Mouse (Mus musculus) neural tube, embryonic 15.5 days (tissue): ENCODE results near the gene Megf6. TPM values are rescaled to one million over a fixed set of nuclear protein-coding genes. Genes with fewer than 3 reads are reported as not detected.

Experiments used
- ATAC-seq: fragments of 200-750 bp; cut with Nextera tagmentation; 2 replicates; pipeline ENCODE4 v1.8.0; 2017; ENCODE audit warnings: mild to moderate bottlenecking, moderate TSS enrichment, moderate library complexity; ENCODE audit not compliant: low FRiP score
- H3K27ac ChIP-seq: fragments of 300-500 bp; sonication (generic); replicated peaks from 2 replicates; pipeline ENCODE4 v1.5.1; 2015; ENCODE audit warnings: mild to moderate bottlenecking, inconsistent platforms
- H3K27me3 ChIP-seq: fragments of 300-500 bp; sonication (generic); replicated peaks from 2 replicates; pipeline ENCODE4 v1.6.1; 2015; ENCODE audit warnings: inconsistent platforms
- H3K36me3 ChIP-seq: fragments of 300-500 bp; sonication (generic); 2 replicates; pipeline ENCODE4 v1.6.1; 2015; ENCODE audit warnings: inconsistent platforms
- H3K4me1 ChIP-seq: fragments of 300-500 bp; sonication (generic); 2 replicates; pipeline ENCODE4 v1.6.1; 2015; ENCODE audit warnings: inconsistent platforms
- H3K4me2 ChIP-seq: fragments of 300-500 bp; sonication (generic); 2 replicates; pipeline ENCODE4 v1.6.1; 2015; ENCODE audit warnings: inconsistent platforms, mild to moderate bottlenecking, moderate library complexity
- H3K4me3 ChIP-seq: fragments of 300-500 bp; sonication (generic); replicated peaks from 2 replicates; pipeline ENCODE4 v1.5.1; 2015; ENCODE audit warnings: mild to moderate bottlenecking, inconsistent platforms
- H3K9ac ChIP-seq: fragments of 300-500 bp; sonication (generic); replicated peaks from 2 replicates; pipeline ENCODE4 v1.6.1; 2015; ENCODE audit warnings: mild to moderate bottlenecking, inconsistent platforms
- H3K9me3 ChIP-seq: fragments of 300-500 bp; sonication (generic); replicated peaks from 2 replicates; pipeline ENCODE4 v1.6.1; 2016; ENCODE audit warnings: inconsistent platforms
- WGBS: fragments of 180-500 bp; shearing (Covaris S2); methylation state at CpG from one replicate; pipeline ENCODE4 v1.1.7; 2015; ENCODE audit warnings: mixed read lengths; 5-methylcytosine and 5-hydroxymethylcytosine counted together
- polyA plus RNA-seq: library from polyadenylated mRNA; unstranded; fragments of >200 nt; fragmentation: Nextera tagmentation; extraction: Ambion mirVana; gene quantifications from 2 replicates; pipeline ENCODE4 v1.2.1, GENCODE M21; 2015

Gene Megf6
- 10.7 and 11.7 TPM in 2 replicates for polyA plus RNA-seq

- Histone ChIP-seq H3K4me3 (peak within 1 kb of the TSS; percentile 49), H3K9me3 (no peaks in the 10 kb centered on the region), H3K4me2 (peak within 1 kb of the TSS; percentile 97), H3K4me1 (peaks cover 31% of the 10 kb centered on the region), H3K27ac (no peak within 1 kb of the TSS; the same call in none of the 2 replicates), H3K36me3 (no peaks in the 10 kb centered on the region), H3K9ac (peak within 1 kb of the TSS; percentile 34; the same call in 1 of the 2 replicates), H3K27me3 (peaks cover 51% of the 10 kb centered on the region)
- under 1% methylated on average over 58 of the region's 61 CpGs for WGBS
- no peak for ATAC-seq
Observed at GRCm38 (mm10) chr4:154170506-154171150, at the start of gene Megf6. Megf6 (plus strand) TSS chr4:154170730.

- ATAC-seq = no peak
- Histone ChIP-seq H3K4me3 (no peak overlapping the region), H3K27me3 (peaks cover 11% of the 10 kb centered on the region; the same call in 1 of the 2 replicates), H3K36me3 (no peaks in the 10 kb centered on the region), H3K4me2 (no peak overlapping the region), H3K9me3 (no peaks in the 10 kb centered on the region), H3K27ac (no peak overlapping the region), H3K4me1 (no peaks in the 10 kb centered on the region), H3K9ac (no peak overlapping the region)
- WGBS = 79% methylated on average over 11 of the region's 11 CpGs
Observed at GRCm38 (mm10) chr4:154121800-154122199, 48.7 kb upstream of the Megf6 start.

GRCm38 (mm10) chr4:154122374-154122773, 48.2 kb upstream of the Megf6 start:
- no peak overlapping the region for H3K27ac ChIP-seq
- 67% methylated on average over 7 of the region's 7 CpGs for WGBS
- no peaks in the 10 kb centered on the region for H3K9me3 ChIP-seq
- ATAC-seq = no peak
- no peak overlapping the region for H3K9ac ChIP-seq
- no peaks in the 10 kb centered on the region for H3K4me1 ChIP-seq
- no peak overlapping the region for H3K4me3 ChIP-seq
- no peaks in the 10 kb centered on the region for H3K36me3 ChIP-seq
- H3K27me3 ChIP-seq = peaks cover 12% of the 10 kb centered on the region; the same call in 1 of the 2 replicates
- H3K4me2 ChIP-seq = no peak overlapping the region

- Histone ChIP-seq H3K9me3 (no peaks in the 10 kb centered on the region), H3K4me1 (no peaks in the 10 kb centered on the region), H3K27me3 (peaks cover 12% of the 10 kb centered on the region; the same call in 1 of the 2 replicates), H3K4me3 (no peak overlapping the region), H3K9ac (no peak overlapping the region), H3K4me2 (no peak overlapping the region), H3K27ac (no peak overlapping the region), H3K36me3 (no peaks in the 10 kb centered on the region)
- 85% methylated on average over 6 of the region's 6 CpGs for WGBS
- no peak for ATAC-seq
Observed at GRCm38 (mm10) chr4:154123553-154123952, 47.0 kb upstream of the Megf6 start.

- Histone ChIP-seq H3K27me3 (peaks cover 12% of the 10 kb centered on the region; the same call in 1 of the 2 replicates), H3K27ac (no peak overlapping the region), H3K4me2 (no peak overlapping the region), H3K9me3 (no peaks in the 10 kb centered on the region), H3K9ac (no peak overlapping the region), H3K4me3 (no peak overlapping the region), H3K4me1 (no peaks in the 10 kb centered on the region), H3K36me3 (no peaks in the 10 kb centered on the region)
- 64% methylated on average over 5 of the region's 5 CpGs for WGBS
- no peak for ATAC-seq
Observed at GRCm38 (mm10) chr4:154125202-154125601, 45.3 kb upstream of the Megf6 start.

- no peak overlapping the region for H3K9ac ChIP-seq
- no peak overlapping the region for H3K4me3 ChIP-seq
- ATAC-seq = no peak
- H3K4me2 ChIP-seq = no peak overlapping the region
- peaks cover 12% of the 10 kb centered on the region; the same call in 1 of the 2 replicates for H3K27me3 ChIP-seq
- H3K36me3 ChIP-seq = no peaks in the 10 kb centered on the region
- no peaks in the 10 kb centered on the region for H3K4me1 ChIP-seq
- H3K9me3 ChIP-seq = no peaks in the 10 kb centered on the region
- WGBS = 77% methylated on average over 3 of the region's 3 CpGs
- H3K27ac ChIP-seq = no peak overlapping the region
Observed at GRCm38 (mm10) chr4:154127273-154127672, 43.3 kb upstream of the Megf6 start.

- no peaks in the 10 kb centered on the region for H3K36me3 ChIP-seq
- H3K27me3 ChIP-seq = peaks cover 25% of the 10 kb centered on the region
- no peak overlapping the region for H3K9ac ChIP-seq
- no peak overlapping the region for H3K4me2 ChIP-seq
- no peaks in the 10 kb centered on the region for H3K4me1 ChIP-seq
- no peak for ATAC-seq
- no peak overlapping the region for H3K4me3 ChIP-seq
- no peak overlapping the region for H3K27ac ChIP-seq
- no peaks in the 10 kb centered on the region for H3K9me3 ChIP-seq
Observed at GRCm38 (mm10) chr4:154129950-154130349, 40.6 kb upstream of the Megf6 start.

- Histone ChIP-seq H3K36me3 (no peaks in the 10 kb centered on the region), H3K27me3 (peaks cover 38% of the 10 kb centered on the region), H3K9ac (no peak overlapping the region), H3K27ac (no peak overlapping the region), H3K4me2 (no peak overlapping the region), H3K9me3 (no peaks in the 10 kb centered on the region), H3K4me1 (no peaks in the 10 kb centered on the region), H3K4me3 (no peak overlapping the region)
- ATAC-seq = no peak
- 86% methylated on average over 4 of the region's 4 CpGs for WGBS
Observed at GRCm38 (mm10) chr4:154131894-154132293, 38.6 kb upstream of the Megf6 start.

- Histone ChIP-seq H3K4me2 (no peak overlapping the region), H3K27ac (no peak overlapping the region), H3K4me1 (peaks cover 8% of the 10 kb centered on the region), H3K4me3 (no peak overlapping the region), H3K9ac (no peak overlapping the region), H3K9me3 (no peaks in the 10 kb centered on the region), H3K36me3 (no peaks in the 10 kb centered on the region), H3K27me3 (peaks cover 65% of the 10 kb centered on the region)
- WGBS = 56% methylated on average over 4 of the region's 4 CpGs
- no peak for ATAC-seq
Observed at GRCm38 (mm10) chr4:154134803-154135202, 35.7 kb upstream of the Megf6 start.

GRCm38 (mm10) chr4:154137139-154137538, 33.4 kb upstream of the Megf6 start:
- H3K9ac ChIP-seq = no peak overlapping the region
- ATAC-seq = no peak
- H3K27me3 ChIP-seq = peaks cover 74% of the 10 kb centered on the region
- no peak overlapping the region for H3K4me3 ChIP-seq
- H3K36me3 ChIP-seq = no peaks in the 10 kb centered on the region
- WGBS = 67% methylated on average over 5 of the region's 5 CpGs
- H3K4me1 ChIP-seq = peaks cover 28% of the 10 kb centered on the region
- H3K27ac ChIP-seq = no peak overlapping the region
- no peak overlapping the region for H3K4me2 ChIP-seq
- no peaks in the 10 kb centered on the region for H3K9me3 ChIP-seq

- Histone ChIP-seq H3K4me2 (peak overlapping the region; percentile 94), H3K27ac (no peak overlapping the region), H3K4me3 (peak overlapping the region; percentile 43), H3K9ac (peak overlapping the region; percentile 44), H3K9me3 (no peaks in the 10 kb centered on the region), H3K36me3 (no peaks in the 10 kb centered on the region), H3K4me1 (peaks cover 40% of the 10 kb centered on the region), H3K27me3 (peaks cover 61% of the 10 kb centered on the region)
- 0% methylated on average over 44 of the region's 59 CpGs for WGBS
- ATAC-seq = no peak
Observed at GRCm38 (mm10) chr4:154139671-154140181, 30.8 kb upstream of the Megf6 start.

GRCm38 (mm10) chr4:154140182-154140212, 30.5 kb upstream of the Megf6 start, which contains the start of gene Trp73:
Trp73 (minus strand) TSS chr4:154140208.
- no peak within 1 kb of the TSS for H3K27ac ChIP-seq
- WGBS = 0% methylated on average over 4 of the region's 4 CpGs
- peaks cover 58% of the 10 kb centered on the region for H3K27me3 ChIP-seq
- H3K9ac ChIP-seq = peak within 1 kb of the TSS; percentile 44
- peak within 1 kb of the TSS; percentile 94 for H3K4me2 ChIP-seq
- H3K36me3 ChIP-seq = no peaks in the 10 kb centered on the region
- H3K9me3 ChIP-seq = no peaks in the 10 kb centered on the region
- ATAC-seq = no peak
- peaks cover 40% of the 10 kb centered on the region for H3K4me1 ChIP-seq
- H3K4me3 ChIP-seq = peak within 1 kb of the TSS; percentile 43
